Mouse (Mus musculus) C2C12 (cell line): ENCODE data around the gene Dync2li1.

Experiments
- CTCF ChIP-seq: IDR thresholded peaks from one replicate; pipeline ENCODE4 v1.5.1; 2011; ENCODE audit not compliant: control insufficient read depth, insufficient read depth, insufficient read length
- MAX ChIP-seq: IDR thresholded peaks from one replicate; pipeline ENCODE4 v1.6.1; 2011; ENCODE audit warnings: mild to moderate bottlenecking, control low read depth
- MYOD1 ChIP-seq: IDR thresholded peaks from one replicate; pipeline ENCODE4 v1.6.1; 2011; ENCODE audit warnings: low read depth; ENCODE audit not compliant: control insufficient read depth, insufficient read length

GRCm38 (mm10) chr17:84650302-84651017 is 24.2 kb downstream of the Dync2li1 start:
- TF ChIP-seq MYOD1 (no peak), CTCF (no peak), MAX (no peak)
